Mouse (Mus musculus) bone marrow macrophage, adult 2 months (primary cell): ENCODE measurements around the gene Vmn1r51.

Experiments used
- CTCF ChIP-seq: IDR thresholded peaks from 2 replicates; pipeline ENCODE4 v1.5.1; 2012; ENCODE audit warnings: low read depth, mild to moderate bottlenecking, low read length, moderate library complexity
- POLR2A ChIP-seq: IDR thresholded peaks from 2 replicates; pipeline ENCODE4 v1.6.1; 2012; ENCODE audit warnings: mild to moderate bottlenecking, low read depth, low read length, borderline replicate concordance

GRCm38 (mm10) chr6:90078406-90078805, 44.0 kb upstream of the Vmn1r51 start, which contains the start of gene Vmn1r49:
- TF ChIP-seq POLR2A (no peak), CTCF (no peak)
